Mouse (Mus musculus) ES-E14 (cell line): ENCODE results near the gene Arrdc5. TPM values are rescaled to one million over a fixed set of nuclear protein-coding genes. Genes with fewer than 3 reads are reported as not detected.
A peak's percentile ranks its signal among the peaks of the same experiment; 100 is the strongest.

Experiments
- DNase-seq: peaks from one replicate; pipeline ENCODE4 v3.0.0-alpha.2; 2013; ENCODE audit warnings: low read depth, low spot score
- H3K27ac ChIP-seq: 2 replicates; pipeline ENCODE4 v1.5.1; 2012; ENCODE audit warnings: low read depth, mild to moderate bottlenecking, low read length, moderate library complexity, mixed read lengths; ENCODE audit not compliant: poor library complexity, insufficient read depth, severe bottlenecking
- H3K36me3 ChIP-seq: 2 replicates; pipeline ENCODE4 v1.6.1; 2012; ENCODE audit warnings: mild to moderate bottlenecking, low read length, moderate library complexity, mixed read lengths; ENCODE audit not compliant: control insufficient read depth, poor library complexity, insufficient read depth, severe bottlenecking
- H3K4me1 ChIP-seq, 2 experiments: fragments of 150-350 bp in 1 of 2; sonication (generic) in 1 of 2; 2 replicates each; pipeline ENCODE4 v1.6.1; 2012; ENCODE audit warnings: low read length in 2 of 2, mild to moderate bottlenecking in 1 of 2, mixed read lengths in 1 of 2; ENCODE audit not compliant: control insufficient read depth in 2 of 2, insufficient read depth in 2 of 2, poor library complexity in 1 of 2
- H3K4me3 ChIP-seq, 2 experiments: fragments of 150-350 bp in 1 of 2; sonication (generic) in 1 of 2; 2 replicates each; pipeline ENCODE4 v1.5.1; 2012; ENCODE audit warnings: low read length in 2 of 2, low read depth in 1 of 2, mild to moderate bottlenecking in 1 of 2, mixed read lengths in 1 of 2; ENCODE audit not compliant: insufficient read depth in 1 of 2, poor library complexity in 1 of 2, severe bottlenecking in 1 of 2
- H3K9ac ChIP-seq: 2 replicates; pipeline ENCODE4 v1.6.1; 2012; ENCODE audit warnings: low read depth, mild to moderate bottlenecking, low read length, mixed read lengths; ENCODE audit not compliant: poor library complexity, insufficient read depth, severe bottlenecking
- H3K9me3 ChIP-seq: fragments of 150-350 bp; sonication (generic); 2 replicates; pipeline ENCODE4 v1.6.1; 2012; ENCODE audit warnings: low read depth, mild to moderate bottlenecking, low read length; ENCODE audit not compliant: control insufficient read depth, insufficient read depth
- CHD2 ChIP-seq: IDR thresholded peaks from 2 replicates; pipeline ENCODE4 v1.6.1; 2014; ENCODE audit warnings: mild to moderate bottlenecking, low read depth, low read length, inconsistent platforms
- HCFC1 ChIP-seq: IDR thresholded peaks from 2 replicates; pipeline ENCODE4 v1.6.1; 2012; ENCODE audit warnings: low read length, inconsistent platforms, borderline replicate concordance; ENCODE audit not compliant: insufficient read depth
- MAFK ChIP-seq: IDR thresholded peaks from 2 replicates; pipeline ENCODE4 v1.6.1; 2014; ENCODE audit warnings: mild to moderate bottlenecking, low read depth, low read length, inconsistent platforms; ENCODE audit not compliant: insufficient read depth
- ZC3H11A ChIP-seq: IDR thresholded peaks from 2 replicates; pipeline ENCODE4 v1.6.1; 2012; ENCODE audit warnings: low read depth, mild to moderate bottlenecking, inconsistent platforms, low read length, borderline replicate concordance
- ZNF384 ChIP-seq: IDR thresholded peaks from 2 replicates; pipeline ENCODE4 v1.6.1; 2012; ENCODE audit warnings: low read depth, low read length, inconsistent platforms
- in situ Hi-C, 2 experiments: fragments of 600-800 bp; cut with MboI; formaldehyde crosslinking; loops; one replicate each; pipeline ENCODE4 v1.15.1; 2025; ENCODE audit warnings: low sequenced_read_pairs in 2 of 2, inconsistent platforms in 1 of 2; ENCODE audit not compliant: unreplicated experiment in 2 of 2
- total RNA-seq: library from RNA; depleted of rRNA; stranded (reverse); fragments of 300-350 nt; gene quantifications from 2 replicates; pipeline ENCODE4 v1.2.3, GENCODE M21; 2012

Arrdc5 gene
- total RNA-seq, 1 experiment: not detected

DNA sequence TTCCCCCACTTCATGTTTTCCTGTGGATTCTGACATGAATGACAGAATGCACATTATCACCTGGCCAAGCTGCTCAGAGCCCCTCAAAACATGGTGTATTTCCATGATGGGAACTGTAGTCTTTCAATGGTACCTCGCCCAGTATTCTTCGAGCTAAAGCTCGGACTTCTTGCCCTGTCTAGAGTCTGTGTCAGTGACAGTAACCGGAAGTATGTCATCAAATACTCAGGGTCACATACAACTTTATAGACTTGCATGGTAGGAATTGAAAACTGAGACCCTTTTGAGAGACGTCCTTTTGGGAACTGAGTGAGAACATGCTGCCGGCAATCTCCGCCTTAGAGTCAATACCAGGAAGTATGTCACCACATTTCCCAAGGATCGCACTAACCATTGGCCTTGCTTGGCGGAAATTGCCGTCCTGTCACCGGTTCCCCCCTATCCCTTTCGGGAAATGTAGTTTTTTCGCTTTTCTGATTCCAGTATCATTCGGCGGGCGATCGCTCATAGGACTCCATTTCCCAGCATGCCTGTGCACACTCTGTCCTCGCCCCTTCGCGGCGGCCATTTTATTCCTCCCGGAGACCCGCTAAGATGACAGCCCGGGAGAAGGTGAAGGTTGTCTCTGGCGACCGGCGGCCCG lies 43.7 kb downstream of the Arrdc5 start, which contains the start of gene Fem1a:
Gene Fem1a (plus strand): TSS at position 572 of the 643 bp plus-strand sequence.
- Histone ChIP-seq H3K9me3 (no peaks in the 10 kb centered on the region), H3K4me1 (peaks cover 5 to 22% of the 10 kb centered on the region in 2 experiments), H3K4me3 (peak within 1 kb of the TSS; percentile 87 to 92), H3K36me3 (peaks cover 30% of the 10 kb centered on the region), H3K9ac (peak within 1 kb of the TSS; percentile 88), H3K27ac (peak within 1 kb of the TSS; percentile 93)
- TF ChIP-seq ZNF384 (no peak), CHD2 (peak; percentile 27; the same call in 1 of the 2 replicates), HCFC1 (peak; percentile 99)
- peak; percentile 97 for DNase-seq
- in situ Hi-C loops: no loop called here

DNA sequence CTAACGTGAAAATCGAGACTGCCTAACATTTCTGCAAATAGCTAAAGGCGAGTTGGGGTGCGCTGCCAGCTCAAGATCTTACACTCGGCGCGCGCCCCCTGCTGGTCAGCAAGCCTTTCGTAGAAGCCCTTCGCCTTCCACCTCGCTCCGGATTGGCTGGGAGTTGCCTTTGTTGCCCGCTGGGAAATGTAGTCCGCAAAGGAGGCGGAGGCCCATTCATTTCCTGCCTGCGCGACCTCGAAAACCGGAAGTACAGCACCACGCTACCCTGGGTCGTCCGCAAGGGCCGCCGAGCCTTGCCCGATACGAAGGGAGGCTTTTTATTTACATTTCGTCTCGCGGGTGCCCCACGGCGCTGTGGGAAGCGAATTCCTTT lies 44.2 kb downstream of the Arrdc5 start:
- peaks cover 3 to 20% of the 10 kb centered on the region in 2 experiments for H3K4me1 ChIP-seq
- peak overlapping the region; percentile 88 for H3K9ac ChIP-seq
- peak; percentile 99 for DNase-seq
- peak overlapping the region; percentile 93 for H3K27ac ChIP-seq
- peak overlapping the region; percentile 87 to 92 for H3K4me3 ChIP-seq
- in situ Hi-C loops: no loop called here
- TF ChIP-seq ZC3H11A (no peak), CHD2 (no peak), HCFC1 (peak; percentile 96), MAFK (no peak), ZNF384 (no peak)
- peaks cover 27% of the 10 kb centered on the region for H3K36me3 ChIP-seq
- H3K9me3 ChIP-seq: no peaks in the 10 kb centered on the region

DNA sequence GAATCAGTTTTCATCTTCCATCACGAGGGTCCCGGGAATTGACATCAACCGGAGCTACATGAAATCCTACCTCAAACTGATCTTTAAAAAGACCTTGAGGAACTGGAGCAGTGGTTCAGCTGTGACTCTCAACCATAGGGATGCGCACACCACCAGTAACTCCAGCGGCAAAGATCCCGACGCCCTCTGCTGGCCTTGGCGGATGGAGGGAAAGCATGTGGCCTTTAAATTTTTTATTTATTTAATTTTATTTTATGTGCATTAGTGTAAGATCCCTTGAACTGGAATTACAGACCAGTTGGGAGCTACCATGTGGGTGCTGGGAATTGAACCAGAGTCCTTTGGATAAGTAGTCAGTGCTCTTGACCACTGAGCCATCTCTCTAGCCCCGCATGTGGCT lies 44.7 kb downstream of the Arrdc5 start:
- in situ Hi-C loops: no loop called here
- DNase-seq: no peak
- Histone ChIP-seq H3K4me1 (peaks cover 2 to 23% of the 10 kb centered on the region in 2 experiments), H3K9me3 (no peaks in the 10 kb centered on the region), H3K36me3 (peaks cover 24% of the 10 kb centered on the region), H3K9ac (no peak overlapping the region; the same call in 1 of the 2 replicates), H3K4me3 (peak overlapping the region in 1 of 2 experiments; percentile 54; a peak in 2 of 4 replicates), H3K27ac (no peak overlapping the region)
- TF ChIP-seq MAFK (no peak), ZNF384 (no peak), CHD2 (no peak), HCFC1 (no peak), ZC3H11A (no peak)

DNA sequence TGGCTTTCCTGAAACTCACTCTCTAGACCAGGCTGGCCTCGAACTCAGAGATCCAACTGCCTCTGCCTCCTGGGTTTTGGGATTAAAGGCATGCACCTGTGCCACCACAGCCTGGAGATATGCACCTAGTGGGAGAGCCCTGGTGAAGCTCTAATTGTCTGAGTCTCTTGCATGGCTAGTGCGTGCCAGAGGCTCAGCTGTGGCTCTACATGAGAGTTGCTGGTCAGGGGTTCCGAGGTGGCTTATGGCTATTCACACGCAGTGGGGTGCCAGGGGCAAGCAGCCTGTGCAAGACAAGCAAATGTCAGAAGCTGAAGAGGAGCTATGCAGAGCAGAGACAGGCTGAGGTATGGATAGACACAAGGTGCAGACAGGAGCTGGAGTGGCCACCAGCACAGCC lies 45.4 kb downstream of the Arrdc5 start:
- no peak overlapping the region for H3K9ac ChIP-seq
- no peak for DNase-seq
- peaks cover 17% of the 10 kb centered on the region for H3K36me3 ChIP-seq
- no peak overlapping the region for H3K27ac ChIP-seq
- H3K4me1 ChIP-seq: peaks cover 2 to 20% of the 10 kb centered on the region in 2 experiments; a peak in 3 of 4 replicates
- TF ChIP-seq HCFC1: no peak
- no peak for TF ChIP-seq ZNF384
- TF ChIP-seq CHD2: no peak
- no peak for TF ChIP-seq MAFK
- no peak for TF ChIP-seq ZC3H11A
- no peaks in the 10 kb centered on the region for H3K9me3 ChIP-seq
- in situ Hi-C loops: no loop called here
- H3K4me3 ChIP-seq: no peak overlapping the region
